Mouse (Mus musculus) thymus, adult 2 months (tissue): ENCODE measurements around the gene Itpka. TPM values are rescaled to one million over a fixed set of nuclear protein-coding genes. Genes with fewer than 3 reads are reported as not detected.

Experiments
- DNase-seq: peaks from one replicate; pipeline ENCODE4 v3.0.0; 2021
- H3K27ac ChIP-seq: fragments of 200-500 bp; 2 replicates; pipeline ENCODE4 v1.5.1; 2012; ENCODE audit warnings: low read length, control low read depth; ENCODE audit not compliant: control insufficient read depth, insufficient read depth
- H3K27me3 ChIP-seq: fragments of 200-500 bp; 2 replicates; pipeline ENCODE4 v1.6.1; 2012; ENCODE audit warnings: mild to moderate bottlenecking, low read length, moderate library complexity, mixed read lengths; ENCODE audit not compliant: control insufficient read depth, insufficient read depth
- H3K36me3 ChIP-seq: fragments of 200-500 bp; 2 replicates; pipeline ENCODE4 v1.6.1; 2012; ENCODE audit warnings: mild to moderate bottlenecking, low read length, moderate library complexity; ENCODE audit not compliant: control insufficient read depth, insufficient read depth
- H3K4me1 ChIP-seq: fragments of 200-500 bp; replicated peaks from 2 replicates; pipeline ENCODE4 v1.6.1; 2012; ENCODE audit warnings: low read length; ENCODE audit not compliant: control insufficient read depth, insufficient read depth
- H3K4me3 ChIP-seq: fragments of 200-500 bp; 2 replicates; pipeline ENCODE4 v1.5.1; 2012; ENCODE audit warnings: mild to moderate bottlenecking, low read length, control low read depth, moderate library complexity; ENCODE audit not compliant: control insufficient read depth, insufficient read depth
- CTCF ChIP-seq: fragments of 200-500 bp; IDR thresholded peaks from 2 replicates; pipeline ENCODE4 v1.5.1; 2012; ENCODE audit warnings: mild to moderate bottlenecking, control low read depth, low read length, moderate library complexity, borderline replicate concordance; ENCODE audit not compliant: control insufficient read depth, poor library complexity, insufficient read depth; ENCODE audit errors: extremely low read depth
- POLR2A ChIP-seq: fragments of 200-500 bp; IDR thresholded peaks from 2 replicates; pipeline ENCODE4 v1.6.1; 2012; ENCODE audit warnings: mild to moderate bottlenecking, low read length, control low read depth, moderate library complexity; ENCODE audit not compliant: control insufficient read depth, poor library complexity, insufficient read depth; ENCODE audit errors: extremely low read depth
- WGBS: fragments of 180-500 bp; shearing (Covaris S2); methylation state at CpG from one replicate; pipeline ENCODE4 v1.1.7; 2018; 5-methylcytosine and 5-hydroxymethylcytosine counted together
- polyA plus RNA-seq: library from polyadenylated mRNA; depleted of rRNA; stranded (reverse); fragments of >200 nt; gene quantifications from 2 replicates; pipeline ENCODE4 v1.2.3, GENCODE M21; 2012

The Itpka gene
- polyA plus RNA-seq, 1 experiment, result 4.8 TPM

DNA sequence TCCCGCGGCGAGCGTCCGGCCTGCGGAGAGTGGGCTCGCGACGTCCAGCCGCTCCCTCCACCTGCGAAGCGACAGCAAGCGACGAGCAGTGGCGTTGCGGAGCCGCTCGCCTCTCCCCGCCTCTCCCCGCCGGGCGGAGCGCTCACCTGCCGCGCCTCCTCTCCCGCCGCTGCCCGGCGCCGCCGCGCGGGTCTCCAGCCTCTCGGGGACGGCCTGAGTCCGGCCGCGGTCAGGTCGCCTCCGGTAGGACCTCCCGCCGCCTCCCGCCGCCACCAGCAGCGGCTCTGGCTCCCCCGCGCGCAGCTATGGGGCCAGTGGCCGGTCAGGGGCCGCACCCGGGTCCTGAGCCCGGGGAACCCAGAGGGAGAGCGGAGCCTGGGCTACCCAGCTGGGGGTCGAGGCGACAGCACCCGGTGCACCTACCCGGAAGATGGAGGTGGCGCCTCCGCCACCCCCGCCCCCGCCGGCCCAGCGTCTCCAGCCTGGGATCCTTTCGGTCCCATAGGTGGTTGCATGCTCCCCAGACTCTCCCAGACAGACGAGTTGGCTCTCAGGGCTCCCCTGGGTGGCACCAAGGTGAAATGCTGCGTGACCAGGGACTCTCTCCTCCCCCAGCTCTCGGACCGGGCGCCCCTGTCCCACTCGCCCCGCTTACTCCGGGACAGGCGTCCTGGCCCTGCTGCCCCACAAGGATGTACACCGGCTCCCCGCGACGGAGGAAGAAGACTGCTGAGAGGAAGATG lies 16.1 kb downstream of the Itpka start:
- DNase-seq, result peak; percentile 31
- WGBS, result 2% methylated on average over 76 of the region's 77 CpGs
- TF ChIP-seq CTCF, result no peak
- TF ChIP-seq POLR2A, result no peak
- Histone ChIP-seq H3K4me3 (peak overlapping the region; percentile 48), H3K27me3 (peaks cover 20% of the 10 kb centered on the region), H3K4me1 (peaks cover 16% of the 10 kb centered on the region), H3K27ac (no peak overlapping the region), H3K36me3 (no peaks in the 10 kb centered on the region)

GRCm38 (mm10) chr2:119758844-119759835 lies 17.0 kb downstream of the Itpka start:
- peaks cover 20% of the 10 kb centered on the region for H3K27me3 ChIP-seq
- peak overlapping the region; percentile 48 for H3K4me3 ChIP-seq
- DNase-seq, result peak; percentile 57
- no peak overlapping the region for H3K27ac ChIP-seq
- TF ChIP-seq POLR2A (no peak), CTCF (no peak)
- H3K4me1 ChIP-seq, result peaks cover 16% of the 10 kb centered on the region
- H3K36me3 ChIP-seq, result no peaks in the 10 kb centered on the region
- WGBS, result 8% methylated on average over 44 of the region's 44 CpGs

GRCm38 (mm10) chr2:119760251-119760650 lies 18.1 kb downstream of the Itpka start, which contains the start of gene Ltk:
Gene Ltk (minus strand): TSS chr2:119760431.
- H3K27ac ChIP-seq, result no peak within 1 kb of the TSS
- no peaks in the 10 kb centered on the region for H3K36me3 ChIP-seq
- 42% methylated on average over 9 of the region's 9 CpGs for WGBS
- no peak for TF ChIP-seq CTCF
- TF ChIP-seq POLR2A, result no peak
- no peak within 1 kb of the TSS for H3K4me3 ChIP-seq
- peaks cover 20% of the 10 kb centered on the region for H3K27me3 ChIP-seq
- H3K4me1 ChIP-seq, result peaks cover 16% of the 10 kb centered on the region
- DNase-seq, result no peak

GRCm38 (mm10) chr2:119762276-119762675 lies 20.1 kb downstream of the Itpka start:
- peaks cover 17% of the 10 kb centered on the region for H3K27me3 ChIP-seq
- H3K27ac ChIP-seq, result no peak overlapping the region
- H3K36me3 ChIP-seq, result no peaks in the 10 kb centered on the region
- DNase-seq, result no peak
- 49% methylated on average over 1 of the region's 1 CpGs for WGBS
- H3K4me1 ChIP-seq, result peaks cover 16% of the 10 kb centered on the region
- TF ChIP-seq CTCF (no peak), POLR2A (no peak)
- H3K4me3 ChIP-seq, result no peak overlapping the region

DNA sequence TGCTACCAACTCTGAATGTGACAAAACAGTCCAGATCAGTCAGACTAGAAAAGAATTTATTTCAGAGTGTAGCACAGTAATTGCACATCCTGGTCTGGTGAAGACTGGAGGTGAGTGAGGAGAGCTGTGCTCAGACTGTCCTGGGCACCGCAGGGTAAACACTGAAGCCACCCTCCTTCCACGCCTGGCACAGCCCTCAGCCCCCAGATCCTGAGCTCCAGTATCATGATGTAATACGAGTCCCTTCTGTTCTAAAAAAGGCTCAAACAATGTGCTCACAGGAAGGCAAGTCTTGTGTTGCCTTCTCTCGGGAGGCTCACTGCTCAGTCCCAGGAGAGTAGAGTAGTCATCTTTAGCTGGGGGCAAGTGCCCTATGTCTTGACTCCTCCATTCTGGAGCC lies 21.8 kb downstream of the Itpka start:
- 88% methylated on average over 4 of the region's 4 CpGs for WGBS
- DNase-seq, result no peak
- Histone ChIP-seq H3K27ac (no peak overlapping the region), H3K4me1 (peaks cover 6% of the 10 kb centered on the region), H3K27me3 (peaks cover 2% of the 10 kb centered on the region; the same call in 1 of the 2 replicates), H3K4me3 (no peak overlapping the region), H3K36me3 (peaks cover 9% of the 10 kb centered on the region)
- TF ChIP-seq POLR2A (no peak), CTCF (no peak)

- H3K27me3 ChIP-seq, result no peaks in the 10 kb centered on the region
- H3K4me3 ChIP-seq, result no peak overlapping the region
- peak; percentile 33 for DNase-seq
- no peak overlapping the region for H3K27ac ChIP-seq
- TF ChIP-seq CTCF (no peak), POLR2A (no peak)
- 95% methylated on average over 6 of the region's 6 CpGs for WGBS
- no peaks in the 10 kb centered on the region for H3K4me1 ChIP-seq
- peaks cover 16% of the 10 kb centered on the region for H3K36me3 ChIP-seq
These were observed 25.1 kb downstream of the Itpka start for GRCm38 (mm10) chr2:119767246-119767645.
